Mouse (Mus musculus): Measurements from ENCODE around the gene Atcay.

Gene Atcay

DNA sequence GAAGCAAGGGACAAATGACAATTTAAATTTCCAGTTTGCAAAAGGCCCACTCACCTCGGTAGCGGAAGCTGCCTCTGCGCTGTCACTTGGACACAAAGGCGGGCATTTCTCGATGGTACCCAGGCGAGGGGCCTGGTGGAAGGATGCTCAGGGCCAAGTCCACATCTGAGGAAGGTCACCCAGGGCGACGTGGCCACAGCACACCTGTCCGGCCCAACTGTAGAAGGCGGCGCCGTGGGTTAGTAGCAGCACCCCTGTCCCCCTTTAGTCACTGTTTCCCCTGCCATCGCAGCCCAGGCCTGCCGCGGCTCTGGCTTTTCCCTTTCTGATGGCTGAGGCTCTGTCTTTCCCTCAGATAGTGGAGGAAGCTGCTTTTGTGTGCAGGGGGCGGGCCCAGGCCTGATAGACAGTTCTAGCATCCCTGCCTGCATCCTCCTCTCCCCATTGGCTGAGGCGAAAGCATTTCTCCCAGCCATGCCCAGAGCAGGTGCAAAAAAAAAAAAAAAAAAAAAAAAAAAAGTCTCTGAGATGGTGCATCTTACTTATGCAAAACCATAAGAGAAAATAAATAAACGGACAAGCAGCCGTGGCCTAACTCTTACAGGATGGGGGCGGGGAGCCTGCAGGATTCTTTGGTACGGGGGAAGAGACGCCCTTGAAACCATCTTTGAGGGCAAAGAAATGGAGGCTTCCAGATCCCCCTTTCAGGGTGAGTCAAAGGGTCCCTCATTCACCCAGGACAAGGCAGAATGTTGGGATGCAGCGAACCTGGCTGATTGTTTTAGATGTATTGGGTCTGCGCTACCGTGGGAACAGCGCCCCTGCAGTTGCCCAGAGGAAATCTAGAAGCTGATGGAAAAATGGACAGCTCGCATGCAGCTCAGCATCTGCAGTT lies at the start of gene Atcay:
Gene Atcay (minus strand): TSS at position 396 of the 895 bp plus-strand sequence.
- DNase-seq (ENCODE audit: low spot score in 2 of 2): peak; percentile 83 to 84

DNA sequence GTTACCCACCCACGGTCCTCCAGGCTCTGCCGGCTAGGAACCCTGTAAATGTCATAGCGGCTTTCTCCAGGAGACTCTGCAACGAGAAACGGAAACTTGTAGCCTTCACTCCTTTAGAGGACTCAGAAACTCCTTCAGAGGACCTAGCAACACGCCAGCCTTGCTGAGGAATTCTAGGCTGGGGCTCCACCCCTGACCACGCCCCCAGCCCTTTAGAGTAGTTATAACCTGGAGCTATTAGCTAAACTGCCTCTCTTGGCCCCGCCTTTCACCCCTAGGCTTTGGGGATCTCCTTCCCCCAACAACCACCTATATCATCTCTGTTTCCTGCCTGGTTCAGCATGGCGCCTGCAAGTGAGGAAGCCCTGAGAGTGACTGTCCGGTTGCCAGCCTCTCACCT lies 48.9 kb upstream of the Atcay start:
- no peak for DNase-seq (ENCODE audit: low spot score in 2 of 2)

DNA sequence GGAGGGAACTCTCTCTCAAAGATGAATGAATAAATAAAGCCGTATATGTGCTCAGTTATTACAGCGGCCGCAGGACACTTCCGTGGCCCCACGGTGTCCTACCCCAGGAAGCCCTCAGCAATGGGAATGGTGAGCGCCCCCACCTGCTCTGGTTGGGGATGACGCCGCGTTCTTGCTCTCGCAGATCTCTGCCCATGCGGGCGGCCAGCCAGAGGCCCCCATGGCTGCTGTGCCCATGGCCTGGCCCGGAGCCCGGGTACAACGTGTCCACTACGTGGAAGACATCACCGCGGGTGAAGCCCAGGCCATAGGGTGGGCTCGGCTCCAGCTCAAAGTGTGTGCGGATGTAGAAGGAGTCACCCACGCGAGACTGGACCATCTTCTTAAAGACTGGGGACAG lies 47.0 kb upstream of the Atcay start:
- no peak for DNase-seq (ENCODE audit: low spot score in 2 of 2)

DNA sequence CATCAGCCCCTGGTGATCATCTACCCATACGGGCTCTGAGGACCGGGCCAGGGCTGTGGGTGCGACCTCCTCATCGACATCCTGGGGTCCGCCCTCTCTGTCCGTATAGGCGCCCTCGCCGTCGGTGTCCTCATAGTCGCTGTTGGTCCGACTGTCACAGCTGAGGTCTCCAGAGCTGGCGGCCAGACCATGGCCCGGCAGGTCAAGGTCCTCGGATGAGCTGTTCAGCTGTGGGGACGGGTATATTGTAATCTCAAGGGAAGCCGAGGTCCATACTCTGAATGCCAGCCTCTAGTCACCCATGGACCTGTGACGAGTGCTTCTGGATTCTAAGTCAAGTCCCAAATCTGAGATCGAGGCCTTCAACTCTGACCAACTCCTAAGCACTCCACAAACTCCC lies 43.2 kb upstream of the Atcay start:
- no peak for DNase-seq (ENCODE audit: low spot score in 2 of 2)

DNA sequence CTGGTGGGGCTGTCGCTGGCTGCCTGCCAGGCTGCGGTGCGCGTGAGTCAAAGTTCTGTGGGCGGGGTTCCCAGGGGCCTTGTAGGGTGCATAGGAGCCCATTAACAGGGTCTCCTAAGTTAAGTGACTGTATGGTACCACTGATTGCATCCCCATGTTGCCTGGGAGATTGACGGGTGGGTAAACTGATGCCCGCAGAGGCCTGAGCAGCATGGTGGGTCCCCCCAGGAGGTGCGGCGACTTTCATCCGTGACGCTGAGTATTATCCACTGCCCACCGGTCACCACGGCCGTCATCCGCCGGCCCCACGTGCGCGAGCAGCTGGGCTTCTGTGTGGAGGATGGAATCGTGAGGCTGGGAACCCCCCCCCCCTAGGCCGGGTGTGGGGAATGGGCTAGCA lies 41.7 kb upstream of the Atcay start:
- no peak for DNase-seq (ENCODE audit: low spot score in 2 of 2)

DNA sequence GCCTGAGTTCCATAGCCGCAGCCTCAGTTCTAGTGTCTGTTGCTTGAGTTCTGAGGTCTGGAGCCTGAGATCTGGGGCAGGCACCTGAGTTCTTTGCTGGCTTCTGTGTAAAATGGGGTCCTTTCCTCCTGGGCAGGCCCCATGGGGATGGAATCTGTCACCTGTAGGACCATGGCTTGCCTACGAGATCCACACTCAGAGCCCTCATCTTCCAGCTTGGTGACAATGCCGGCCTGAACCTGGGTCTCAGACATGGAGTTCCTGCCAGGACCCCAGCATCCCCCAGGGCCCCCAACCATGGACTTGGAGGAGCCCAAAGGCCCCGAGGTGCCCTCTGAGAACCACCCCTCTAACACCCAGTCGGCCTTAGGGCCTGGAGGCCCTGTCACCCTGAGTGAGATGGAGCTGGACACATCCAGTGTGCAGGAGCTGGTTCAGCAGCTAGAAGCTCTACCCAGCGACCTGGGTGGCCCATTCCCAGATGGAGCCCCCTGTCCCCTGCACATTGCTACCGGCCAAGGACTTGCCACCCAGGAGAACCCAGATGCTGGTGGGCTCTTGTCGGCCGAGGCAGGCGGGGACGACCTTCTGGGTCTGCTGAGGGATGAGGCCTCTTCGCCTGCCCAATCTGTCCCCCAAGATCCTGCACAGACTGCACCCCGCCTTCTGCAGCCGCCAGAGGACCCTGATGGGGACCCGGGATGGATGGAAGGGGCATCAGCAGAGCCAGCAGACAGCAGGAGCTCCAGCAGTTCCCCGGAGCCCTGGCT lies 38.2 kb upstream of the Atcay start:
- no peak for DNase-seq (ENCODE audit: low spot score in 2 of 2)

DNA sequence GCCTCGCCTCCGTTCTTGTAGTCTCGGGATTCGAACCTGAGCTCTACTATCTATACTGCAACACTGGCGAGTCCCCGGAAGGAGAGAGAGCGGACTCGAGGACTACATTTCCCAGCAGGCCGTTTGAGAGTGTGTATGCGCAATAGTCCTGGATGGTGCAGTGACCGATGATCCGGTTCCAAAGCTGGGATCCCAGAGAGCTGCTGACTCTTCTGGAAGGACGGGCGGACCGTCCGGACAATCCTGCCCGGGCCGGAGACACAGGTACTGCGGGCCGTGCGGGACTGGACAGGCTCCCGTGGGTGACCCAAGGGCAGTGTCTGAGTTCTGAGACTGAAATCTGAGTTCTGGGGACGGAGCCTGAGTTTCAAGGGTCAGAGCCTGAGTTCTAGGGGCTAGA lies 37.4 kb upstream of the Atcay start:
- peak in 1 of 2 experiments; percentile 80 for DNase-seq (ENCODE audit: low spot score in 2 of 2)

DNA sequence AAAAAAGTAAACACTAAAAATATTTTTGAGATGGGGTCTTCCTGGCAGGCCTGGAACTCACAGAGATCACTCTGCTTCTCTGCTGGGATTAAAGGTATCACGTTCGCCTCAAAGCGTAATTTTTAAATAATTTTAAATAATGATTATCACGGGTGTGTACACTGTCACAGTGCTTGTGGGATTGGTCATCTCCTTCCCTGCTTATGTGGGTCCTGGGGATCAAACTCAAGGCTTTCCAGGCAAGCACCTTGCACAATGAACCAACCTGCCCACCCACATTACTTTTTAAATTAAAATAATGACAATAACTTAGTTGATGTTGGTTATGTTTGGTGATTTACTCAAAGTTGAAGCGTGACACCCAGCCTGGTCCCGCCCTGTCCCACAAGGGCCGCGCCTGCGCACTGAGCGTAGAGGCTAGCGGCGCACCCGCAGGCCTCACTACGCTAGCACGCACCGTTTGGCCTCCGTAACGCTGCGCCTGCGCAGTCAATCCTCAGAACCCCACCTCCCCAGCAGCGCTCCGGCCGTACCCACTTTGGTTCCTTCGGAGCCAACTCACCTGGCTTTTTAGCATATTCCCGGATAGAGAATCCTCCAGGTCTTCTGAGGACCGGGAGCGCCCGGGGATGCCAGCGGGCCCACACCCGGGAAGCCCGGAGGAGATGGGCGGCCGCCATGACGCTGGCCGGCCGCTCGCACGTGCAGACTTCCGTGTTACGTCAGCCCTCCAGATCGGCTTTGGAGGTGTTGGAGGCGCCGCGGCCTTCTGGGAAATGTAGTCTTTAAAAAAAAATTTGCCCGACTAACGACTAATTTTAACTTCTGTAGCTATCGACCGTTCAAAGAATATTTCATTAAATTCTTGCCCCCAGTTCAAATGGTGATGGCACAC lies 35.8 kb upstream of the Atcay start, which contains the start of the genes Mrpl54 and Apba3:
Gene Mrpl54 (minus strand): TSS at position 724 of the 895 bp plus-strand sequence.
Gene Apba3 (plus strand): TSS at position 750 of the 895 bp plus-strand sequence.
- peak; percentile 88 to 94 for DNase-seq (ENCODE audit: low spot score in 2 of 2)

DNA sequence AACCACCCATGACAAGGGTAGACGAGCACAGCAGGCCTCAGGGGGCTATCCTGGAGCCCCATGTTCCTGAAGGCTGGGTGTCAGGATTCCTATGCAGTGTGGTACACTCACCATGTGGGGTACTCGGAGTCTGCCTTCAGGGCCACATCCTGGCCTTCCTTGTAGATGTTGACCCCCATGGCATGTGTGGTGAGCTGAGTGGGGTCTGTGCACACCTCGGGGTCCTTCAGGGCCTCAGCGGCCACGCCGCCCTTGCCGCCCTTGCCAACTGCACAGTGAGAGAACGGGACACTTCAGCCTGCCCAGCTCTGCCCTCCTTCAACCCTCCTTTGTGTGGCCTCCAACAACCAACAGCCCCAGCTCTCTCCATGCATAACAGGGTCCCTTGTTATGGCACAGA lies 34.9 kb upstream of the Atcay start:
- DNase-seq (ENCODE audit: low spot score in 2 of 2): no peak

DNA sequence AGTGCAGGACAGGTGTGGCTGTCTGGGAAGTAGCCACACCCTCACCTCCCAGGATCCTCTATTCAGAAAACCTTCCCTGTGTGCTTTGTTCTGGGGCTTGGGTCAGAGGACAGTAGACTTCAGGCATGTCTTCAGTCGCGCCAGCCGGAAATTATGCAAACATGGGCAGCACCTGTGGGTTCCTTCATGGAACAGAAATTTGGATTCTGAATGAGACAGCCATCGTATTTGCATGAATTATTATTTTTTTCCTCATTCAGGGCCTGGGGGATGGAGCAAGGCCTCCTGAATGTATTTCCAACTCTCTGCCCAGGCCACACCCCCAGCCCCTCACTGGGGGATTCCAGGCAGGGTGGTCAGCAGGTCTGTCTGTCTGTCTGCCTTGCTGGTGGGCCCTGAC lies 30.4 kb upstream of the Atcay start:
- DNase-seq (ENCODE audit: low spot score in 2 of 2): no peak

DNA sequence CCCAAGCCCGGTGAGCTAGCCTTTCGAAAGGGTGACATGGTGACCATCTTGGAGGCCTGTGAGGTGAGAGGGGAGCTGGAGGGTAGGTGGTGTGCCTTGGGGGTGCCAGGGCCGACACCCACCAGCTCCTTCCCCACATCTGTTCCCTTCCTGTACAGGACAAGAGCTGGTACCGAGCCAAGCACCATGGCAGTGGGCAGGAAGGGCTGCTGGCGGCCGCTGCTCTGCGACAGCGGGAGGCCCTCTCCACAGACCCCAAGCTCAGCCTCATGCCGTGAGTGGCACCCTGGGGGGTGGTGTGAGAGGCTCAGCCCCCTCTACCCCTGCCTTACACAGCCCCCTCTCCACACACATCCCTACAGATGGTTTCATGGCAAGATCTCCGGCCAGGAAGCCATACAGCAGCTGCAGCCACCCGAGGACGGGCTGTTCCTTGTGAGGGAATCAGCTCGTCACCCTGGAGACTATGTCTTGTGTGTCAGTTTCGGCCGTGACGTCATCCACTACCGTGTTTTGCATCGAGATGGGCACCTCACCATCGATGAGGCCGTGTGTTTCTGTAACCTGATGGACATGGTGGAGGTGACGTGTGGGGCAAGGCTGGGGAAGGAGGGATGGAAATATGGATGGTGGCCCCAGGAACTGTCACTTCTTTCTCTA lies 28.7 kb upstream of the Atcay start:
- DNase-seq (ENCODE audit: low spot score in 2 of 2): no peak

DNA sequence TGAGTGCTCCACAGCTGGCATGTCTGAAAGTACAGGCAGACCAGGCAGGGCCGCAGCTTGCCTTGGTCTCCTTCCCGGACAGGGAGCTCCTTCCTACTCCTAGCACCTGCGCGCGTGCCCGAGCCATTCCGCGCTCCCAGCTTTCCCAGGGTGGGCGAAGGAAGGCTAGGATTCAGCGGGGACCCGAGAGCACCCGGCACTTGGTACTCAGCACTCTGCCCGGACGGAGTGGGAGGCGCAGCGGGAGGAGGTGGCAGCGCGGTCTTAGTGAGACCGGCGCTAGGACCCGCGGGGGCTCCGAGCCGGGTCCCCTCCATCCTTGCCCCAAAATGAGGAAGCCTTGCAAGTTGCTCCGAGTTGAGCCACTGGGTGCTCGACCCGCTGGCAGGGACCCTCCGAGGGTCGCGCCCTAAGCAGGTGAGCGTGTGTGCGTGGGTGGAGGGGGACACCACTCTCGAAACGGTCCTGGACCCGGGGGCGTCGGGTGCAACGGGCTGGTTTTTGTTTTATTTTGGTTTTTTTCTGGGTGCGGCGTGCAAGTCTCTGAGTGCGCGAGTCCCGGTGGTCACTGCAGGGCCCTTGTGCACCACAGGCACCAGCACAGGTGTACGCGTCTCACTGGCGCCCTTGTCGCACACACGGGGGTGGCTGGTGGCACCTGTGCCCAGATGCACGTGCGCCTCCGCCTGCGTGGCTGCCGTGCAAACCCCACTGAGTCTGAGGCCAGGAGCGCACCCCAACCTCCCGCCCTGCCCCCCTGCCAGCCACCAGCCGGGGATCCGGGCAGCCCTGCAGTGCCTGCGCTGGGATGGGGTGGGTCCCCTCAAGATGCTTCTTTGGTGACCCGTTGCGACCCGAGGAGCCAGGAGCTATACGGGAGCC lies 26.8 kb upstream of the Atcay start:
- peak in 1 of 2 experiments; percentile 50 for DNase-seq (ENCODE audit: low spot score in 2 of 2)

DNA sequence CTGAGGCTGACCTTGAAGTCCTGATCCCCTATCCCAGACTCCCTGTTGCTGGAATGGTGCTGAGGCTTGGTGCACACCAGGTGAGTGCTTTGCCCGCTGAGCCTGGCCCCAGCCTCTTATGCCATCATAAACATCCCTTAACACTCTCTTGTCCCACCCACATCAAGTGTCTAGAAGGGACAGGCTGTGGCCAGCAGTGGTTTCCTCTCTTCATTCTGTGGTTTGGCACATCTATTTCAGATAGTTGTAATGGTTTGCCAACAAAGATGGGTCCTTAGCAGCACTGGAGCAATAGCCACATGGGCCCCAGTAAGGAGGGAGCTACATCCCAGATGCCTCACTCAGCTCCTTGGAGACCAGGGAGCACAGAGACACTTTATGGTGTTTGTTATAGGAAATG lies 24.3 kb upstream of the Atcay start:
- no peak for DNase-seq (ENCODE audit: low spot score in 2 of 2)

DNA sequence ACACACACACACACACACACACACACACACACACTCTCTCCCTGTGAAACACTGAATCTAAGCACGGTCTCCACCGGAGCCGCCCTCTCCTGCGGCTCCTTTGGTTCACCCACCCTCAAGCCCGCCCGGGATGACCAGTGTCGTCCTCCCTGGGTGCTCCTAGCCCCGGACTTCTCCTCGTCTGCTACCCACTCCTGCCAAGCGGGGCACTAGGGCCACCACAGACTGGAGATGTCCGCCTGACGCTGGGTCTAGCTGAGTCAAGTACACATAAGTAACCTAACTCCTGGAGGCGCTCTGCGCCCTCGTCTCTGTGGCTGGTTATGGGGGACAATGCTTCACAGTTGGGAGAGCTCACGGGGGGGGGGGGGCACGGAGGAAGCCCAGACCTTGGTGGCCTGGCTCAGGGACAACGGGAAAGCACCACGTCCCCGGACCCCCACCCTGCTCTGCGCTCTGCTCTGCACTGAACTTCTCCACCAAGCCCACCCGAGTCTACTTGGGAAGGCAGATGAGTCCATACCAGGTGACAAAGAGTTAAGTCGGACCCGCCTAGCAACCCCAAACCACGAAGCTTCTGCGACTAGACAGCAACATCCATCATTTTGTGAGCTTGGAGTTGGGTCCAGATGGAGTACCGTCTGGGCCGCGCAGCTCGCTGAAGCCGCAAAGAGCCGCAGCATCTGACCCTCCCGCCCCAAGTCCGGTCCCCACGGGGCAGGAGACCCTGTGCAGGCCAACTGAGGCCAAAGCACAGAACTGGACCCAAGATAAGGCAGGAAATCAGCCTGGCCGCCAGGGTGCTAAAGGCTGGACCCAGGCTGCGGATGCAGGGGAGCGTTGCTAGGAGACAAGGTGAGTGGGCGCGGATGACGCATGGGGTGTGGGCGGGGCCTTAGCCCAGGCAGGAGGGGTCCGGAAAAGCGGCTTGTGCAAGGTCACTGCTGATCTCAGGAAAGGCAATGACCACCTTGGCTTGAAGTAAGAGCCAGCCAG lies 22.1 kb upstream of the Atcay start, which contains the start of gene Matk:
Gene Matk (plus strand): TSS at position 512 of the 996 bp plus-strand sequence.
- peak; percentile 82 to 85 for DNase-seq (ENCODE audit: low spot score in 2 of 2)

DNA sequence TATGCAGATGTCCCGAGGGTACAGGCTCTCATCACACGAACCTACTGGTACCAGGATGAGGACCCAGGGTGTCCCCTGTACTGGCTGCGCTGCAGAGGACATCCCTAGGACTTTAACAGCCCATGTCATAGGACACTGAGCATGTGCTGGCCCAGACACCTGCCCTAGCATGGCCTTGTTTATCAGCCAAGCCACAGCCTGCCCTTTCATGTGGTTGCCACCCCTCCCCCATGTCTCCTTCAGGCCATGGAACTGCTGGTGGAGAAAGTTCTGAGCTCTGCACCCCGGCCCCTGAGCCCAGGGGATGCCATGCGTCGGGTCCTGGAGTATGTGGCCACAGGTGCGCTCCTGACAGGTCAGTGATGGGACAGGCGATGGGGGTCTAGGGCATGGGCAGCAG lies 18.8 kb upstream of the Atcay start:
- no peak for DNase-seq (ENCODE audit: low spot score in 2 of 2)

DNA sequence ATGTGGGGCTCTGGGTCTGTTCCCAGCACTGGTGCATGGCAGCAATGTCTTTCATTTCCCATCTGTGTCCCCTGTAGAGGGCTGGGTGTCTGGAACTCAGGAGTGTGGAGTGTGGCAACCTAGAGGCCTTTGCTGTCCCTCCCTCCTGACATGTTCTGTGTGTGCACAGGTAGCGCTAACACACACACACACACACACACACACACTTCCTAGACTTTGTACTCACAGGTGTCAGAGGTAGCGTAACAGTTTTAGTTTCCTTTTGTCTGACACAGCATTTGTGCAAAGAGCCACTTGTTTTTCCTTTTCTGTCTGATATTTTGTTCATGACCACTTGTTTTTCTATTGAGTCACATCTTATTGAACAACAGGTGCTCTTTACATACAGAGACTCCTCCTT lies 17.2 kb upstream of the Atcay start:
- no peak for DNase-seq (ENCODE audit: low spot score in 2 of 2)

DNA sequence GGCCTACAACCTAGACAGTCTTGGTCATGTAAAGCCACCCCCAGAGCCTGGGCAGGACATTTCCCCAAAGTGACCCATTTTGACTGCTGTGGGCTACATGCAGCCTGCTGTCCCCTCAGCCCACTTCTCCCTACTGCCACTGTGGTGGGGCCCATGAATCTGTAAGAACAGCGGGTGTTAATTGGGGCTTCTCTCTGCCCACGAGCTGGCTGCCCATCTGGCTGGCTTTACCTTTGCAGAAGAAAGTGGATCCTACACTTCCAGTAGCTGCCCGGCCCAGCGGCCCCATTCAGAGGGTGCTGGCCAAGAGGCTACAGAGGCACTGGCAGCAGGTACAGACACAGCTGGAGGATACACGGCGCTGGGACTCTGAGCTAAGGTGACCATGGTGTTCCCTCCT lies 14.5 kb upstream of the Atcay start:
- no peak for DNase-seq (ENCODE audit: low spot score in 2 of 2)

DNA sequence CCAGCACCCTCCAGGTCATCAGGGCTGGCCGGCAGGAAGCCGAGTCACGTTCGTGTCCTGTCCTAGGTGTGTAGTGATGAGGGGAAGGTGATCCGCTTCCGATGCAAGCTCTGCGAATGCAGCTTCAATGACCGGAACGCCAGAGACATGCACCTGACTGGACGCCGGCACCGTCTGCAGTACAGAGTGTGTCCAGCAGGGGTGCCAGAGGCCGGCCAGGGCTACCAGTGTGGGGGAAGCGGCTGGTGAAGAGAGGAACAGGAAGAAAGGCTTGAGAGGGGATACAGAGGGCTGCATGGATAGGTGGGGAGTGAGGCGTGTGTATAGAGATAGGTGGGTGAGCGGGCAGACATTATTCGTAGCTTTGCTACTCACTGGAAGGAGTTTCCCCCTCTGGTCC lies 14.0 kb upstream of the Atcay start:
- peak in 1 of 2 experiments; percentile 72 for DNase-seq (ENCODE audit: low spot score in 2 of 2)

DNA sequence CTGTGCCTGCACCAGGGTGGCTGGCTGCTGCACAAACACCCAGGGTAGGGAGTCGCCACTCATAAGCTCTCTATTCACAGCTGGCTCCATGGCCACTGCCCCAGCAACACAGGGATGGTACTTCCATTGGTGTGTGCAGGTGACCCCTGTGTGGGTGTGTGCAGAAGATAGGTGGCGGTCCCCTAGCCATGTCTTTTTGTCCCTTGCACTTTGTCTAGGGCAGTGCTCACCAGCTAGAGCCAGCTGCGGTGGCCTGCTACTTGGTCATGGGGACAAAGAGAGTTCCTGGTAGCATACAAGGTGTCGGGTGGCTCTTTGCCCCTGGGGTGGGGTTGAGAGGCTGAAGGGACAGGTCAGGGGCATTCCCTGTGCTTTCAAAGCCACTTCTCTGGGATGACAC lies 13.5 kb upstream of the Atcay start:
- no peak for DNase-seq (ENCODE audit: low spot score in 2 of 2)
